Mouse (Mus musculus): Measurements from ENCODE around the gene Nsun6.

Nsun6 gene

GRCm38 (mm10) chr2:14992531-14992930 is 62.3 kb downstream of the Nsun6 start:
- no peak for DNase-seq (ENCODE audit: low spot score)

- DNase-seq (ENCODE audit: low spot score): no peak
These were observed 65.5 kb downstream of the Nsun6 start for GRCm38 (mm10) chr2:14989350-14989749.

GRCm38 (mm10) chr2:14988451-14988850 is 66.4 kb downstream of the Nsun6 start:
- DNase-seq (ENCODE audit: low spot score): no peak

- no peak for DNase-seq (ENCODE audit: low spot score)
These were observed 70.8 kb downstream of the Nsun6 start for GRCm38 (mm10) chr2:14984029-14984428.

- DNase-seq (ENCODE audit: low spot score): no peak
These were observed 93.4 kb downstream of the Nsun6 start for GRCm38 (mm10) chr2:14961493-14961892.

- DNase-seq (ENCODE audit: low spot score): no peak
These were observed 93.8 kb downstream of the Nsun6 start for GRCm38 (mm10) chr2:14960963-14961488.

- no peak for DNase-seq (ENCODE audit: low spot score)
These were observed 101.8 kb downstream of the Nsun6 start for GRCm38 (mm10) chr2:14953090-14953489.

Data from left cerebral cortex, adult 11 months (tissue).